Mouse (Mus musculus) CD8-positive naive resting alpha-beta T cell, adult 2 months (primary cell): ENCODE measurements around the gene Atp6v1g2.
A peak's percentile ranks its signal among the peaks of the same experiment; 100 is the strongest.
"Not testable (repeated sequence)": the region's sequence is repeated elsewhere in the genome, so short reads cannot be mapped to it uniquely, and the experiment has no call there.

Source experiments
- DNase-seq, 2 experiments: peaks; one replicate each; pipeline ENCODE4 v3.0.0; 2022; ENCODE audit warnings: low read depth in 2 of 2, low spot score in 2 of 2

The Atp6v1g2 gene

GRCm38 (mm10) chr17:35202442-35202841 lies 31.0 kb upstream of the Atp6v1g2 start:
- no peak for DNase-seq

GRCm38 (mm10) chr17:35204494-35205379 lies 28.7 kb upstream of the Atp6v1g2 start, which contains the start of gene Lta:
Gene Lta (minus strand): TSS chr17:35205351.
- peak; percentile 70 to 76 for DNase-seq

- DNase-seq: no peak
These were observed 28.1 kb upstream of the Atp6v1g2 start for GRCm38 (mm10) chr17:35205380-35205769.

DNA sequence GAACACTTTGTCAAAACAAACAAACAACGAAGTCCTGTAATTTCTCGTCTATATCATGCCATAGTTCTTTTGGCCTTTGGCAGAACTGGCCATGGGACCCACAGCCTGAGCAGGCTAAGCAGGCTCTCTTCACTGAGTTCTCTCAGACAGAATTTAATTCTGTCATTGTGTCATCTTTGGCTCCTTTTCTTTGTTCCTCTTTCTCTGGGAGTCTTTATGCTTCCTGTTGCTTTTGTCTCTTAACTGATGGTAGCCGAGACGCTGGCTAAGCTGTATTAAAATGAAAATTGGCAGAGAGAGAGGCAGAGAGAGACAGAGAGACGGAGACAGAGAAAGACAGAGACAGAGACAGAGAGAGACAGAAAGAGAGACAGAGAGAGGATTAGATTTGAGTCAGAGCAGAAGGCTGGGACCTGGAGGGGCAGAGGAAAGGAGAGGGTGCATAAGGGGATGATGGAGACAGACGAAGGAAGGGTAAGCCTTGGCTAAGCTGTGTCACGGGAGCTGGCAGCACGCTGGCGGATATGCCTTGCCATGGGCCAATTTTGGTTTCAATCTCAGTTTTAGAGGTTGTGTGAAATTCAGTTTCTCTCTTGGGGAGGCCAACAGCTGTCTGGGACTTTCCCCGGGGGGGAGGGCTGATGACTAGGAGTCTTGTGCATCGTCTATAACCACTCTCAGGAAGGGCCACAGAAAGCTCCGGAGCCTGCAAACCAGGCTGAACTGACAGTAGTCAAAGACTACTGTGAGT lies 23.5 kb upstream of the Atp6v1g2 start:
- no peak for DNase-seq

GRCm38 (mm10) chr17:35210593-35210992 lies 22.9 kb upstream of the Atp6v1g2 start:
- DNase-seq: no peak

- DNase-seq: no peak
These were observed 20.4 kb upstream of the Atp6v1g2 start for GRCm38 (mm10) chr17:35213071-35213470.

DNA sequence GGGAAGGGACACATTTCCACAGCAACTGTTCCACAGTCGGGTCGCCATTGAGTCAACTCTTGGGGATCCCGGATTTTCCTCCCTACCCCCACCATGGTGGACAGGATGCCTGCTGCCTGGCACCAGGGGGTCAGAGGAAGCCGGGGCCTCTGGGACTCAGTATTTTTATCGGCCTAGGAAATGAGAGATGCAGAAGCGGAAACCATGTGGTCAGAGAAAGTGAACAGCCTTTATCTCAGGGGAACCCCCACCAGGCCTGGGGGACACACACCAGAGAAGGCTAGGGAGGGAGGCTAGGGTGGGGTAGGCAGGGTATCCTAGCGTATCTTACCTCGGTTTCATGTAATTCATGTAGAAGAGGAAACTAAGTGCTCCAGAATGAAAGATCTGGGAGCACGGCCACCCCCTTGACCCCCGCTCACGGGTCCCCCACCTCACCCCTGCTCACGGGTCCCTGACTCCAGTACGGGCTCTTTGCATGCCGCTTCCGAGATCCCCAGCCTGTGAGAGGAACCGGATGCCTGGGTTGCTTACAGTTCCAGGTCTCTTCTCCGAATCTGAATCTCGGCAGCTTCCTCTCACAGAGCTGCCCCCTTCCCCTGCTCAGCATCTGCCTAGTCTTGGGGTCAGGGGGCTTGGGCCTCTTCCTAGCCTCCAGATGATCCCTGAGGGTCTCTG lies 14.8 kb upstream of the Atp6v1g2 start:
- peak in 1 of 2 experiments; percentile 39 for DNase-seq

- peak in 1 of 2 experiments; percentile 26 for DNase-seq
These were observed 13.8 kb upstream of the Atp6v1g2 start for GRCm38 (mm10) chr17:35219601-35220041.

- no peak for DNase-seq
These were observed 13.1 kb upstream of the Atp6v1g2 start, which contains the start of gene Gm16181 for GRCm38 (mm10) chr17:35220156-35220952. Gene Gm16181 (plus strand): TSS chr17:35220834.

- no peak for DNase-seq
These were observed 11.2 kb upstream of the Atp6v1g2 start for GRCm38 (mm10) chr17:35222299-35222698.

- no peak for DNase-seq
These were observed 8.8 kb upstream of the Atp6v1g2 start for GRCm38 (mm10) chr17:35224641-35225040.

DNA sequence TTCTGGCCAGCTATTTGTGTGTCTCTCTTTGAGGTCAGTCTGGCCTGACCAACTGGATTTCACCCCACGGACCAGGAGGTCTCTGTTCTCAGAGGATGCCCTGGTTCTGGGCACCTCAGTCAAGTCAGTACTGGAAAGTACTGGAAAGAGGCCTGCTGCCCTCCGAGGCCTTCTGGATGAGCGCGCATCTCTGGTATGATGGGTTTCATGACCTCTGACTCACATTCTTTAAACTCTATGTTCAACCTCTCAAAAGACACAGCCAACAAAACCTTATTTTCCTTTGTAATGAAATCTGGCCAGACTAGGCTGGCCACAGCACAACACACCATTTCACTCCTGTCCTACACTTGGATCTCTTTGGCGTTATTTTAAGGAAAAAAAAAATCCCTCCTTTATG lies 8.0 kb upstream of the Atp6v1g2 start:
- DNase-seq: no peak

DNA sequence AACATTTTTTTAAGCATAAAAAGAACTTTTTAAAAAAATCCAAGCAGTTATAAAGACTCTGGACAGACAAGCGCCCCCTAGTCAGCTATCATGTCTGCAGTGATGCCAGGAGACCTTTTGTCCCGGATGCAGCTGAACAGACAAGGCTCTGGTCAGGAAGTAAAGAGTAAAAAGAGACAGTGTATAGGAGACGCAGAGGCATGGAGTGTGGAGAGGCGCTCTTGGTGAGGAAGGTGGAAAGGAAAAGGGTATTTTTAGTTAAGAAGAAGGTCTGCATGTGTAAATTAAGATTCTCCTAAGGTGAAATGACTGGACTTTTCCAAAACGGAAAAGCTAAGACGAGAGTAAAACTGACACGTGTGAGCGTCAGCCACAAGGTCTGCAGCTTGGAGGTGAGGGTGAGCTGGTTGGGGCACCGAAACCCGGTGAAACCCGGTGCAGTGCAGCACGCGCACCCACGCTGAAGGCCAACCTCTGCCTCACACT lies 6.9 kb upstream of the Atp6v1g2 start:
- DNase-seq: no peak

DNA sequence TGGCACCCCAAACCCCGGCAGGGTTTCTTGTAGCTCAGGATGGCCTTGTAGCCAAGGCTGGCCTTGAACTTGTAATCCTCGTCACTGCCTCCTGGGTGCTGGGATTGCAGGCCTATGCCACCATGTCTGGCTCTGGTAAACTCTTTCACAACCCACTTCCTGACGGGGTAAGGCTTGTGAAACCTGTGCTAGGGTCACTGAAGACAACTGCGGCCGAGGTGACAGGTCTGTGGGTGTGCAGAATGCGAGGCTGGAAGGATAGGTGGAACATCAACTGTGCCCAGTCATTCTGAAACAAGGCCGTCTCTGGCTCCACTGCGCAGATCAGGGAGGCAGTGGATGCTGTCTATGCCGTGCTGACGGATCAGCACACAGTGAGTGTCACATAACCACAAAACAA lies 2.4 kb upstream of the Atp6v1g2 start:
- DNase-seq: no peak

GRCm38 (mm10) chr17:35232043-35232442 lies 1.4 kb upstream of the Atp6v1g2 start:
- DNase-seq: peak; percentile 82 to 88

- DNase-seq: peak in 1 of 2 experiments; percentile 50
These were observed 801 bp upstream of the Atp6v1g2 start for GRCm38 (mm10) chr17:35232659-35233058.

GRCm38 (mm10) chr17:35234090-35234489 lies 630 bp downstream of the Atp6v1g2 start:
- DNase-seq: not testable (repeated sequence)

GRCm38 (mm10) chr17:35234903-35235302 lies 1.4 kb downstream of the Atp6v1g2 start:
- DNase-seq: no peak

DNA sequence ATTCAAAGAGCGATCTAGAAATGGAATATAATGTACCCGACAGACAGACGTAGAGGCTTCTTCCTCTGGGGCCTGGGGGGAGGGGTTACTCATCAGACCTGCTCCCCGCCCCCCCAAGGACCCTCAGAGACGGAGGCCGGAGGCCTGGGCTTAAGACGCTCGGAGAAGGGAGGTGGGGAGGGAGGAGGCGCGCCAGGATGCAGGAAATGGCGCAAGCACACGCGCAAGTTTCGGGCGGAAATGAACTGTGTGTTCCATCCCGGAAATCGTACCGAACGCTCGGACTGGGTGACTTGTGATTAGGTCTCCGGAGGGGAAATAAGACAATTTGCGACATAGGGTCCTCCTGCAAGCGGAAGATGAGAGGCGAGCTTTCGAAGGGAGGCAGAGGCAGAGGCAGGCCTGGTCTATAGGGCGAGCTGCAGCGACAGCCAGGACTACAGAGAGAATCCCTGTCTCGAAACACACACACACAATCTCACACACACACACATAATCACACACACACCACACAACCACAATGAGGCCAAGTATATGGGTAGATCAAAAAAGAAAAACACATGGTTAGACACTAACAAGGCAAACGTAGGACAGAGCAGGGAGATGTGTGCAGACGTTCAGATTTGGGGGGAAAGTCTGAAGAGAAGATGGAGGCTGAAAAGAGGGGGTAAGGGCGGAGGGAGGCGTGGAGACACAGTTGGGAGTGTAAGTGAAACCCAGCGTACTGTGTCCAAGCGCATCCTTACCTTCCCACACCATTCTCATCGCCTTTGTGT lies 2.3 kb downstream of the Atp6v1g2 start, which contains the start of gene Nfkbil1:
TSS of gene Nfkbil1 (minus strand) at position 179 of the 776 bp plus-strand sequence.
- peak; percentile 70 to 77 for DNase-seq
